Mouse (Mus musculus): ENCODE measurements around the gene Kctd19. TPM values are rescaled to one million over a fixed set of nuclear protein-coding genes. Genes with fewer than 3 reads are reported as not detected.

Kctd19 gene
- total RNA-seq, 1 experiment = 0.18 TPM

DNA sequence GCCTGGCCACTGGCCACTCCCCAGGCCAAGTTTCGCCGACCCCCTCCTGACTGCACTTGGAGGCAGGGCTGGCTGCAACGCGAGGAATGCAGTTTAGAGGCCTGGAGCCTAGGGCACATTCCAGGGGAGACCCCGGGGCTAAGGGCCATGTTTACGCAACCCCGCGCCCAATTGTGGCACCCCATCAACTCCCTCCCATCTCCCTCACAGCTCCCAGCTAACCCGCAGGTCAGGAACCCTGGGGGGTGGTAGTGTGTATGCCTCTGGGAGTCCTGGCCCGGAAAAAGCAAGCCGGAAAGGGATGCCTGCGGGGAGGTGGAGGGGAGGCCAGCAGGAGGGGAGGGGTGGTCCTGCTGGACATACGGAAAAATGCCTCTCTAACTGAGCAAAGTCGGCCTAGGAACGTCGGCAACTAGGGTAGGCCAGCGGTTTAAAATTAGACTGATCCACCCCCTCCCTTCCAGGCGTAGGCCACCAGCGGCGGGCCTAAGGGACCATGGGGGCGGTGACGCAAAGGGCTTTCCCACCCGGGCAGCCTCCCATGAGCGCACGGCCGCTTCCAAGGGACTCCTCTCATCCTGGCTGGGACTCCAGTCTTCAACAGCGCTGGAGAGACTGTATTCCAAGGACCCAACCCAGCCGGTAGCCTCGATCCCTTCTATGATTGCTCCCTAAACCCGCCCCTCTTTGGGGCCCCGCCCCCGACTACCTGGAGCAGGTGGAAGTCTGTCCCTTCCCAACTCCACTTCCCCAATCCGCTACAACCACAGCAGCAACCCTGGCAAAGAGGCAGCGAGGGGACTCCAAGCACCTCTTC, 66.5 kb downstream of the Kctd19 start:
- peak overlapping the region; percentile 86 to 90 for H3K4me3 ChIP-seq (ENCODE audit: insufficient read depth in 1 of 2, low read depth in 1 of 2, low read length in 2 of 2, poor library complexity in 1 of 2, severe bottlenecking in 1 of 2)
- peaks cover 0 to 7% of the 10 kb centered on the region in 2 experiments; a peak in 3 of 4 replicates for H3K4me1 ChIP-seq (ENCODE audit: control insufficient read depth in 2 of 2, insufficient read depth in 2 of 2, low read length in 2 of 2, poor library complexity in 1 of 2)
- no peaks in the 10 kb centered on the region for H3K9me3 ChIP-seq (ENCODE audit: control insufficient read depth, insufficient read depth, low read depth, low read length)
- DNase-seq (ENCODE audit: low read depth, low spot score) = no peak
- H3K9ac ChIP-seq (ENCODE audit: insufficient read depth, low read depth, low read length, poor library complexity, severe bottlenecking) = peak overlapping the region; percentile 75
- no peak for TF ChIP-seq ZNF384 (IDR thresholded peaks at IDR 0.05; ENCODE audit: low read depth, low read length)
- TF ChIP-seq HCFC1 (IDR thresholded peaks at IDR 0.05; ENCODE audit: borderline replicate concordance, insufficient read depth, low read length) = no peak
- no peak for TF ChIP-seq CHD2 (IDR thresholded peaks at IDR 0.05; ENCODE audit: low read depth, low read length)
- no peak for TF ChIP-seq ZC3H11A (IDR thresholded peaks at IDR 0.05; ENCODE audit: borderline replicate concordance, low read depth, low read length)
- TF ChIP-seq MAFK (IDR thresholded peaks at IDR 0.05; ENCODE audit: insufficient read depth, low read depth, low read length) = no peak
- in situ Hi-C loops (cut with MboI; ENCODE audit: low sequenced_read_pairs in 2 of 2, unreplicated experiment in 2 of 2) = no loop called here
- no peaks in the 10 kb centered on the region for H3K36me3 ChIP-seq (ENCODE audit: control insufficient read depth, insufficient read depth, low read length, poor library complexity, severe bottlenecking)
- H3K27ac ChIP-seq (ENCODE audit: insufficient read depth, low read depth, low read length, poor library complexity, severe bottlenecking) = 0 out of 2 replicates have a peak overlapping the region, but pooled peaks have one; percentile 16

DNA sequence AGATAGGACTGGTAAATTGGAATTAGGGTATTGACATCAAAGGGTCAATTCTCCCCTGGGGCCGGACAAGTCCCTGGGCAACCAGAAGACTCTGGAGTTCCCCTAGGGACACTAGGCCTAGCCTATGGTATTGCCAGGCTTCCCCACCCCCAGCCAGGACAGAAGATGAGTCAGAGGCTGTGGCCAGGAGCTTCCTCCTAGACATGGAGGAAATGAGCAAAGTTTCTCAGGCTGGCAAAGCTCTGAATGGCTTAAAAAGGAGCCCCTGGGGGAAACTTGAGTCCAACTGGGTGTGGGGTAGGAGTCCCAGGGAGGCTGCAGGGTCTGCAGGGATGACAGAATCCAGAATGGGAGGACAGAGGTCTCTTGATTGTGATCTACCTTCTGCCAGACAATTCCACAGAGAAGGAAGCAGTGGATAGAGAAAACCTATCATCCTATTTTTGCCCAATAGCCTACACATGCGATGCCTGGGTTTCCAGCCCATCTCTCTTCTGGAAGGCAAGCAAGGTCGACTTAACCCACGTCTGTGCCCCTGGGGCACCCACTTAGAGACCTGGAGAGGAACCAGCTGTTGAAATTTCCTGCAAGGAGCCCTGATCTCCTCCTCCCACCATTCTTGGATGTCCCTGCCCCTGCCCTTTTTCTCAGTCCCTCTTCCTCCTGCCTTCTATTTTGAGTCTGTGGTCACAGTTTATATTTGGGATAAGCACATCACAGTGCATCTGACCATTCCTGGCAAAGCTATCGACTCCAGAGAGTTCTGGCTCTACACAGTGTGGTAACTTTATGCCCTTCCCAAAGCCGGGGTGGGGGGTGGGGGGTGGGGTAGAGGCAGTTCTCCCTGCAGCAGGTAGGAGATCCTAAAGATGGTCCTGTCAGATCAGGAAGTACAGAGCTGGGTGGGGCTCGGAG, 68.0 kb downstream of the Kctd19 start:
- Histone ChIP-seq H3K4me1 (ENCODE audit: control insufficient read depth in 2 of 2, insufficient read depth in 2 of 2, low read length in 2 of 2, poor library complexity in 1 of 2) (peaks cover 0 to 11% of the 10 kb centered on the region in 2 experiments; a peak in 3 of 4 replicates), H3K36me3 (ENCODE audit: control insufficient read depth, insufficient read depth, low read length, poor library complexity, severe bottlenecking) (no peaks in the 10 kb centered on the region), H3K9ac (ENCODE audit: insufficient read depth, low read depth, low read length, poor library complexity, severe bottlenecking) (no peak overlapping the region), H3K27ac (ENCODE audit: insufficient read depth, low read depth, low read length, poor library complexity, severe bottlenecking) (no peak overlapping the region), H3K9me3 (ENCODE audit: control insufficient read depth, insufficient read depth, low read depth, low read length) (no peaks in the 10 kb centered on the region), H3K4me3 (ENCODE audit: insufficient read depth in 1 of 2, low read depth in 1 of 2, low read length in 2 of 2, poor library complexity in 1 of 2, severe bottlenecking in 1 of 2) (no peak overlapping the region)
- in situ Hi-C loops (cut with MboI; ENCODE audit: low sequenced_read_pairs in 2 of 2, unreplicated experiment in 2 of 2) = no loop called here
- DNase-seq (ENCODE audit: low read depth, low spot score) = no peak
- TF ChIP-seq ZNF384 (IDR thresholded peaks at IDR 0.05; ENCODE audit: low read depth, low read length) = no peak
- TF ChIP-seq CHD2 (IDR thresholded peaks at IDR 0.05; ENCODE audit: low read depth, low read length) = no peak
- no peak for TF ChIP-seq HCFC1 (IDR thresholded peaks at IDR 0.05; ENCODE audit: borderline replicate concordance, insufficient read depth, low read length)
- TF ChIP-seq MAFK (IDR thresholded peaks at IDR 0.05; ENCODE audit: insufficient read depth, low read depth, low read length) = no peak
- no peak for TF ChIP-seq ZC3H11A (IDR thresholded peaks at IDR 0.05; ENCODE audit: borderline replicate concordance, low read depth, low read length)

DNA sequence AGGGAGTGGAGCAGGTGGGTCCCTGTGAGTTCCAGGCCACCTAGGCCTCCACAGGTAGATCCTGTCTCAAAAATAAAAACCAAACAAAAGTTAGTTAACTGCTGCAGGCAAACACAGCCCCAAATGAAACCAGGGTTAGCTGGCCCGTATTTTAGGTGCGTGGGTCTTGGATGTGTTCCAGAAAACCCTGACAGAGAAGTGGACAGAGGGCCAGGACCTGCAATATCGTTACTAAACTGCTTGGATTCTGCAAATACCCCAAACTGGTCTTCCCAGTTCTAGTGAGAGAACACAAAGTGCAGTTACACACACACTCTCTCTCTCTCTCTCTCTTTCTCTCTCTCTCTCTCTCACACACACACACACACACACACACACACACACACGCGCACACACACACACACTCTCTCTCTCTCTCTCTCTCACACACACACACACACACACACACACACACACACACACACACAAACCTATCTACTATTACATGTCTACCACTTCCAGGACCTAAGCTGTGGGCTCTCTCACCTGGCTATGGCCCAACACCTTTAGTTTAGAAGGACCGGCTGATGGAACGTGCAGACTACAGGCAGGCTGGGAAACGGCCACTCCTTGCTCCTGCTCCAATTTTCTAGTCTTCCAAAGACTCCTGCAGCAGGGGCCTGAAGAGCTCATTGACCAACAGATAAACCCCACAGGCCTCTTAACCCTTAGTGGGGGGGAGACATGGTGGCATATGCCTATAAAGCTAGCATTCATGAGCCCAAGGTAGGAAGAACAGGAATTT, 69.3 kb downstream of the Kctd19 start:
- Histone ChIP-seq H3K9me3 (ENCODE audit: control insufficient read depth, insufficient read depth, low read depth, low read length) (no peaks in the 10 kb centered on the region), H3K36me3 (ENCODE audit: control insufficient read depth, insufficient read depth, low read length, poor library complexity, severe bottlenecking) (no peaks in the 10 kb centered on the region), H3K4me3 (ENCODE audit: insufficient read depth in 1 of 2, low read depth in 1 of 2, low read length in 2 of 2, poor library complexity in 1 of 2, severe bottlenecking in 1 of 2) (no peak overlapping the region), H3K27ac (ENCODE audit: insufficient read depth, low read depth, low read length, poor library complexity, severe bottlenecking) (no peak overlapping the region), H3K4me1 (ENCODE audit: control insufficient read depth in 2 of 2, insufficient read depth in 2 of 2, low read length in 2 of 2, poor library complexity in 1 of 2) (peaks cover 0 to 12% of the 10 kb centered on the region in 2 experiments; a peak in 3 of 4 replicates), H3K9ac (ENCODE audit: insufficient read depth, low read depth, low read length, poor library complexity, severe bottlenecking) (no peak overlapping the region)
- no peak for DNase-seq (ENCODE audit: low read depth, low spot score)
- in situ Hi-C loops (cut with MboI; ENCODE audit: low sequenced_read_pairs in 2 of 2, unreplicated experiment in 2 of 2) = no loop called here
- TF ChIP-seq ZNF384 (IDR thresholded peaks at IDR 0.05; ENCODE audit: low read depth, low read length) (no peak), CHD2 (IDR thresholded peaks at IDR 0.05; ENCODE audit: low read depth, low read length) (no peak), ZC3H11A (IDR thresholded peaks at IDR 0.05; ENCODE audit: borderline replicate concordance, low read depth, low read length) (no peak), MAFK (IDR thresholded peaks at IDR 0.05; ENCODE audit: insufficient read depth, low read depth, low read length) (no peak), HCFC1 (IDR thresholded peaks at IDR 0.05; ENCODE audit: borderline replicate concordance, insufficient read depth, low read length) (no peak)

DNA sequence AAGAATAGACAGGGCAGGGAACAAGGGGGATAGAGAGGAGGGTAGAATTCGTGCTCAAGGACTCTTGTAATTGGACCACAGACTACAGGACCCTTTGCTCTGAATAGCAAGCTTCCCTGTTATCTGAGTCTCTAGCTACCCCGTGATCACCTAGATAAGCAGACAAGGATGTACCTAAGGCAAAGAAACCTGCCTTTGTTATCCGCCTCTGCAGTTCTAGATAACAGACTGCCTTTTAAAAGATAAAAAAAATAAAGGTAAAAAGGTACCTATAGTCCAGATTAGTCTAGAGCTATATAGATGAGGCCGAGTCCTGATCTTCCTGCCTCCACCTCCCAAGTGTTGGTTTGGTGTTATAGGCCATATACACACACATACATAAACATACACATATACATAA, 70.5 kb downstream of the Kctd19 start:
- Histone ChIP-seq H3K4me3 (ENCODE audit: insufficient read depth in 1 of 2, low read depth in 1 of 2, low read length in 2 of 2, poor library complexity in 1 of 2, severe bottlenecking in 1 of 2) (no peak overlapping the region), H3K9ac (ENCODE audit: insufficient read depth, low read depth, low read length, poor library complexity, severe bottlenecking) (no peak overlapping the region), H3K27ac (ENCODE audit: insufficient read depth, low read depth, low read length, poor library complexity, severe bottlenecking) (no peak overlapping the region), H3K4me1 (ENCODE audit: control insufficient read depth in 2 of 2, insufficient read depth in 2 of 2, low read length in 2 of 2, poor library complexity in 1 of 2) (peaks cover 0 to 12% of the 10 kb centered on the region in 2 experiments; a peak in 2 of 4 replicates), H3K9me3 (ENCODE audit: control insufficient read depth, insufficient read depth, low read depth, low read length) (no peaks in the 10 kb centered on the region), H3K36me3 (ENCODE audit: control insufficient read depth, insufficient read depth, low read length, poor library complexity, severe bottlenecking) (no peaks in the 10 kb centered on the region)
- TF ChIP-seq CHD2 (IDR thresholded peaks at IDR 0.05; ENCODE audit: low read depth, low read length) (no peak), HCFC1 (IDR thresholded peaks at IDR 0.05; ENCODE audit: borderline replicate concordance, insufficient read depth, low read length) (no peak), MAFK (IDR thresholded peaks at IDR 0.05; ENCODE audit: insufficient read depth, low read depth, low read length) (no peak), ZC3H11A (IDR thresholded peaks at IDR 0.05; ENCODE audit: borderline replicate concordance, low read depth, low read length) (no peak), ZNF384 (IDR thresholded peaks at IDR 0.05; ENCODE audit: low read depth, low read length) (no peak)
- in situ Hi-C loops (cut with MboI; ENCODE audit: low sequenced_read_pairs in 2 of 2, unreplicated experiment in 2 of 2) = no loop called here
- no peak for DNase-seq (ENCODE audit: low read depth, low spot score)

Data from ES-E14 (cell line).